Mouse (Mus musculus) liver, embryonic 14.5 days (tissue): ENCODE results near the gene Vapb.

Experiments
- CTCF ChIP-seq: IDR thresholded peaks from 2 replicates; pipeline ENCODE4 v1.5.1; 2016; ENCODE audit warnings: antibody characterized with exemption, low read depth, control low read depth
- EP300 ChIP-seq: IDR thresholded peaks from 2 replicates; pipeline ENCODE4 v1.6.1; 2016; ENCODE audit warnings: antibody characterized with exemption, low read depth

DNA sequence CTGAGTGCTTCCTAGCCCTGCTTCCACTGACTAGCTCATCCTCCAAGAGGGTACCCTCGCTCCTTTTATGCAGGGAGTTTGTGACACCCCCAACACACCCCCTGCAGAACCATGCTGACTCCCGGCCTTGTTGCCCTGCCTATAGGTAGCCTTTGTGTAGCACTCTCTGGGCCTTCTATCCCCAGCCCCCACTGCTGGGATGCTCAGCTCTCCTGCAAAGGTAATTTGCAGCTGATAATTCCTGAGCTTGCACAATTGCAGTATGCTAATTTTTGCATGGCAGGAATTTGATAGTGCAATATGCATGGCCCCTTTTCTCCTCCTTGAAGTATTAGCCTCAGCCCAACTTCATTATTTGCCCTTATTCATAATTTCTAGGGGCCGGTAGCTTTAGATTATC, 38.2 kb downstream of the Vapb start:
- no peak for TF ChIP-seq CTCF
- no peak for TF ChIP-seq EP300
